Mouse (Mus musculus) lung, adult 2 months (tissue): ENCODE results near the gene Hfe.

Experiments
- CTCF ChIP-seq: fragments of 200-500 bp; IDR thresholded peaks from 2 replicates; pipeline ENCODE4 v1.5.1; 2011; ENCODE audit warnings: mild to moderate bottlenecking, low read length, control low read depth; ENCODE audit not compliant: insufficient read depth
- POLR2A ChIP-seq: fragments of 200-500 bp; IDR thresholded peaks from 2 replicates; pipeline ENCODE4 v1.6.1; 2011; ENCODE audit warnings: low read depth, mild to moderate bottlenecking, control low read depth, low read length, borderline replicate concordance; ENCODE audit errors: extremely low read depth

GRCm38 (mm10) chr13:23756790-23757189, 46.1 kb upstream of the Hfe start, which contains the start of gene Hist1h4b:
- no peak for TF ChIP-seq CTCF
- TF ChIP-seq POLR2A: peak; percentile 85; the same call in 1 of the 2 replicates
